Mouse (Mus musculus): ENCODE measurements around the gene Rgs6.

The Rgs6 gene

GRCm38 (mm10) chr12:83100413-83100812 is 512.3 kb downstream of the Rgs6 start:
- DNase-seq, result peak; percentile 59 to 72

GRCm38 (mm10) chr12:83100848-83101247 is 512.8 kb downstream of the Rgs6 start:
- DNase-seq, result no peak

GRCm38 (mm10) chr12:83105514-83106119 is 517.5 kb downstream of the Rgs6 start:
- no peak for DNase-seq

GRCm38 (mm10) chr12:83106120-83106517 is 518.0 kb downstream of the Rgs6 start:
- no peak for DNase-seq

- no peak for DNase-seq
Observed at GRCm38 (mm10) chr12:83109486-83109885, 521.4 kb downstream of the Rgs6 start.

GRCm38 (mm10) chr12:83109891-83110630 is 522.0 kb downstream of the Rgs6 start:
- DNase-seq, result peak in 1 of 2 experiments; percentile 23

GRCm38 (mm10) chr12:83110711-83111110 is 522.6 kb downstream of the Rgs6 start:
- peak; percentile 28 to 38 for DNase-seq

GRCm38 (mm10) chr12:83112283-83112682 is 524.2 kb downstream of the Rgs6 start:
- DNase-seq, result no peak

GRCm38 (mm10) chr12:83112901-83113628 is 525.0 kb downstream of the Rgs6 start:
- no peak for DNase-seq

GRCm38 (mm10) chr12:83113971-83114370 is 525.9 kb downstream of the Rgs6 start:
- DNase-seq, result peak in 1 of 2 experiments; percentile 11

- peak in 1 of 2 experiments; percentile 71 for DNase-seq
Observed at GRCm38 (mm10) chr12:83114396-83115053, 526.4 kb downstream of the Rgs6 start.

- no peak for DNase-seq
Observed at GRCm38 (mm10) chr12:83124111-83124510, 536.0 kb downstream of the Rgs6 start.

GRCm38 (mm10) chr12:83125284-83125683 is 537.2 kb downstream of the Rgs6 start:
- no peak for DNase-seq

GRCm38 (mm10) chr12:83126923-83127322 is 538.8 kb downstream of the Rgs6 start:
- no peak for DNase-seq

- DNase-seq, result no peak
Observed at GRCm38 (mm10) chr12:83127955-83128354, 539.9 kb downstream of the Rgs6 start.

- DNase-seq, result no peak
Observed at GRCm38 (mm10) chr12:83128606-83129005, 540.5 kb downstream of the Rgs6 start.

- DNase-seq, result no peak
Observed at GRCm38 (mm10) chr12:83131405-83131804, 543.3 kb downstream of the Rgs6 start.

GRCm38 (mm10) chr12:83133827-83134226 is 545.7 kb downstream of the Rgs6 start:
- DNase-seq, result peak; percentile 7 to 16

- DNase-seq, result no peak
Observed at GRCm38 (mm10) chr12:83136031-83136430, 547.9 kb downstream of the Rgs6 start.

GRCm38 (mm10) chr12:83136460-83136859 is 548.4 kb downstream of the Rgs6 start:
- no peak for DNase-seq

- DNase-seq, result no peak
Observed at GRCm38 (mm10) chr12:83137001-83137400, 548.9 kb downstream of the Rgs6 start.

GRCm38 (mm10) chr12:83141164-83141563 is 553.1 kb downstream of the Rgs6 start:
- no peak for DNase-seq

- no peak for DNase-seq
Observed at GRCm38 (mm10) chr12:83142507-83142906, 554.4 kb downstream of the Rgs6 start.
